Mouse (Mus musculus) forebrain, embryonic 11.5 days (tissue): ENCODE data around the gene 4930518I15Rik. TPM values are rescaled to one million over a fixed set of nuclear protein-coding genes. Genes with fewer than 3 reads are reported as not detected.
"Not testable (repeated sequence)": the region's sequence is repeated elsewhere in the genome, so short reads cannot be mapped to it uniquely, and the experiment has no call there.

Experiments used
- ATAC-seq: fragments of 200-750 bp; cut with Nextera tagmentation; replicated peaks from 2 replicates; pipeline ENCODE4 v1.8.0; 2017; ENCODE audit warnings: moderate TSS enrichment; ENCODE audit not compliant: low FRiP score
- DNase-seq: peaks from one replicate; pipeline ENCODE4 v3.0.0-alpha.2; 2017; ENCODE audit warnings: low spot score
- H3K27ac ChIP-seq: fragments of 300-500 bp; sonication (generic); 2 replicates; pipeline ENCODE4 v1.5.1; 2014; ENCODE audit warnings: low read depth, low read length
- H3K27me3 ChIP-seq: fragments of 300-500 bp; sonication (generic); 2 replicates; pipeline ENCODE4 v1.6.1; 2014; ENCODE audit warnings: mild to moderate bottlenecking, low read length, mixed read lengths; ENCODE audit not compliant: control insufficient read depth, insufficient read depth
- H3K36me3 ChIP-seq: fragments of 300-500 bp; sonication (generic); 2 replicates; pipeline ENCODE4 v1.6.1; 2014; ENCODE audit warnings: mild to moderate bottlenecking, low read length, moderate library complexity, mixed read lengths; ENCODE audit not compliant: control insufficient read depth, insufficient read depth
- H3K4me1 ChIP-seq: fragments of 300-500 bp; sonication (generic); replicated peaks from 2 replicates; pipeline ENCODE4 v1.6.1; 2014; ENCODE audit warnings: low read length, mixed read lengths; ENCODE audit not compliant: control insufficient read depth, insufficient read depth
- H3K4me2 ChIP-seq: fragments of 300-500 bp; sonication (generic); 2 replicates; pipeline ENCODE4 v1.6.1; 2014; ENCODE audit warnings: low read depth, mild to moderate bottlenecking, low read length, moderate library complexity, mixed read lengths; ENCODE audit not compliant: severe bottlenecking
- H3K4me3 ChIP-seq: fragments of 300-500 bp; sonication (generic); 2 replicates; pipeline ENCODE4 v1.5.1; 2014; ENCODE audit warnings: low read depth, low read length
- H3K9ac ChIP-seq: fragments of 300-500 bp; sonication (generic); 2 replicates; pipeline ENCODE4 v1.6.1; 2014; ENCODE audit warnings: low read length
- H3K9me3 ChIP-seq: fragments of 300-500 bp; sonication (generic); 2 replicates; pipeline ENCODE4 v1.6.1; 2016; ENCODE audit warnings: low read length, mixed read lengths; ENCODE audit not compliant: control insufficient read depth
- WGBS: fragments of 180-500 bp; shearing (Covaris S2); extraction: QIAGEN DNeasy Blood & Tissue Kit; methylation state at CpG from one replicate; pipeline ENCODE4 v1.1.7; 2014; 5-methylcytosine and 5-hydroxymethylcytosine counted together
- polyA plus RNA-seq: library from polyadenylated mRNA; unstranded; fragments of >200 nt; fragmentation: Nextera tagmentation; extraction: Ambion mirVana; gene quantifications from 2 replicates; pipeline ENCODE4 v1.2.1, GENCODE M21; 2014

4930518I15Rik gene
- polyA plus RNA-seq, 1 experiment from 2014 or later: 10.0 TPM

DNA sequence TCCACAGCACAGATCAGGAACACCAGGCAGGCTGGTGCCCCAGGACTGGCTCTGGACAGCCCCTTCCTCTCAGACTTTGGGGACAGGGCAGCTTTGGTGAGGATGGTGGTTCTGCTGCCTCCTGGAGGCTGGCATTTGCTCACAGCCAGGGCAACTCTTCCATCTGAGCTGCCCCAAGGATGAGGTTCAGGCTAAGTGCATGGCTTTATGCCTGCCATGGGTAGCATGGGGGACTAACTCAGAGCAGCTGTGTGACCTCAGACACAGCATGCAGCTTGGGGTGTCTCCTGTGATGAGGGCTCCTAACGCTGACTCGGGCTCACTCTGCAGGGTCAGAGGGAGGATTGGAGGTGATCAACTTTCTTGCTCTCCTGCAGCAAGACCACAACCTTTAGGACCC lies 27.9 kb upstream of the 4930518I15Rik start:
- not testable (repeated sequence) for H3K36me3 ChIP-seq, H3K9me3 ChIP-seq, H3K27me3 ChIP-seq, H3K4me1 ChIP-seq, H3K9ac ChIP-seq, DNase-seq, H3K27ac ChIP-seq, H3K4me2 ChIP-seq, H3K4me3 ChIP-seq, ATAC-seq
- WGBS: 72% methylated on average over 2 of the region's 2 CpGs

DNA sequence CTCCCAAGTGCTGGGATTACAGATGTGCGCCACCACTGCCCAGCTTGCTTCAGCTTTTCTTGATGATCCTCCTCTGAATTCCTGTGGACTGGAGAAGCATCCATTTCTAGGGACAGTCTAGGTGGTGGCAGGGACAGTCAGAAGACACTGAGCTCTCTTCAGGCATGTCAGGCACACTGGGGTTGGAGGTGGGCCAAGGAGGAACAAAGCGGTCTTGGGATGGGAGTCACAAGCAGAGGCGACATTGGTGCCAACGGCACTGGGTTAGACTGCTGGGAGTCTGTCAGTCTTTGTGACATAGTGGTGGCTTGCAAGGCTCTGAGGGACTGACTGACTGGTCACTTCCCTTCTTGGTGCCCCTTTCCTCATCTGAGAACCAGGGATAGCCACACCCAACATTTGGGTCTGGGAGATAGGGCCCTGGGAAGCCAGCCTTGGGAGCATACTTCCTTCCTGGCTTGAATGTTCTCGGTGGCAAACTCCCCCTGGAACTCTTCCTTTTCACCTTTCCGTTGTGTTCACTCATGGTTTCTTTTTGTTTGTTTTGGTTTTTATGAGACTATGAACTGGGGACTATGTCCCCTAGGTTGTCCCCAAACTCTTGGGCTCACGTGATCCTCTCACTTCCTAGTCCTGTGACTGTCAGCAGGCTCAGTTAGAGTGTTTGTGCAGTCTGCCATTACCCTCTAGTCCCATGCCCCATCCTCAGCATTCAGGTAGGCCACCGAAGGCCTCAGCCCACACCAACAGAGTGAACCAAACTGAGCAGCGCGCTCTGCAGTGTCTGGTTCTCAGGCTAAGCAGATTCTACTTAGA lies 26.9 kb upstream of the 4930518I15Rik start:
- Histone ChIP-seq H3K36me3 (no peaks in the 10 kb centered on the region), H3K4me1 (no peaks in the 10 kb centered on the region), H3K27me3 (no peaks in the 10 kb centered on the region), H3K9me3 (no peaks in the 10 kb centered on the region), H3K4me3 (no peak overlapping the region), H3K27ac (no peak overlapping the region), H3K4me2 (no peak overlapping the region), H3K9ac (no peak overlapping the region)
- WGBS: 89% methylated on average over 10 of the region's 10 CpGs
- ATAC-seq (no peak), DNase-seq (no peak)

DNA sequence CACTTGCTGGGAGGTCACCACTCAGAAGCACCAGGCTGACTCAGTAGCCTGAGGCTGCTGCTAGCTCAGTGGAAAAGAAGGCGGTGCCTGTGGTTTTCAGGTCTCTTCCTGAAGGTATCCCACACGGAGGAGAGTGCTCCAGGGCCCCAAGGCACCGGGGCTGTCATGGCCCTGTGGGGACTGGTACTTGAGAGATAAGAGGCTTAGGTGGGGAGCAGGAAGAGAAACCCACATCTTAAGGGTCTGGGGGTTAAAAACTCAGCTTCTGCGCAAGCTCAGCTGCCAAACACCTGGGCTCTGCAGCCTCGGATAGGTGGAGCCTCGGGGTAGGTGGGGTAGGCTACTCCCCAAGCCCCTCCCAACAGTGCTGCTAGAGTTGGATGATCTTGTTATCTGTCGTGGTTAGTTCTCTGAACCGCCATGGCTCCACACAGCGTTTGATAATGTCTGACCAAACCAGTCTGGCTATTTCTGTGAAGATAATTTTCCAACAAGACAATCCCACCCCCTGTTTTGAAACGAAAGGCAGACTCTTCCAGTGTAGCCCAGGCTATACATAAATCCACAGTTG lies 24.8 kb upstream of the 4930518I15Rik start:
- DNase-seq (no peak), ATAC-seq (no peak)
- Histone ChIP-seq H3K4me3 (no peak overlapping the region), H3K4me2 (no peak overlapping the region), H3K27ac (no peak overlapping the region), H3K36me3 (no peaks in the 10 kb centered on the region), H3K4me1 (no peaks in the 10 kb centered on the region), H3K9me3 (no peaks in the 10 kb centered on the region), H3K9ac (no peak overlapping the region), H3K27me3 (no peaks in the 10 kb centered on the region)
- 45% methylated on average over 10 of the region's 10 CpGs for WGBS

DNA sequence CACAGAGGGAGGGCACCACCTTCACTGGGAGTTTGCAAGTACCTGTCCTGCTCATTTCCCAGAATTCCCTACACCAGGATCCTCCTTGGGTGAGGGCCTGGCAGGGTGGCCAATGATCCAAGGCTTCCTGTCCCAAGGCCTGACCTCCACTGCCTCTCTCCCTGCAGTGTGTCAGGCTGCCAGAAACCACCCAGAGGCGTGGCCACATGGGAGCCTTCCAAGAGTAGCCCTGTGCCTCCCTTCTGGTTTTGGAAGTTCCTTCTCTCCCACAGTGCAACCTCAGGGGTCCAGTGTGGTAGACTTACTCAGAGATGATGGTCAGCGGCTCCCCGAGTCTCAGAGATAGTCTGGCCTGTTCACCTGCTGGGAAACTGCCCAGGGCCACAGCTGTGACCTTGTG lies 21.8 kb upstream of the 4930518I15Rik start:
- Histone ChIP-seq H3K4me3 (no peak overlapping the region), H3K36me3 (no peaks in the 10 kb centered on the region), H3K27me3 (no peaks in the 10 kb centered on the region), H3K27ac (no peak overlapping the region), H3K9me3 (no peaks in the 10 kb centered on the region), H3K4me2 (no peak overlapping the region), H3K9ac (no peak overlapping the region), H3K4me1 (no peaks in the 10 kb centered on the region)
- ATAC-seq: no peak
- no peak for DNase-seq
- 77% methylated on average over 3 of the region's 3 CpGs for WGBS

DNA sequence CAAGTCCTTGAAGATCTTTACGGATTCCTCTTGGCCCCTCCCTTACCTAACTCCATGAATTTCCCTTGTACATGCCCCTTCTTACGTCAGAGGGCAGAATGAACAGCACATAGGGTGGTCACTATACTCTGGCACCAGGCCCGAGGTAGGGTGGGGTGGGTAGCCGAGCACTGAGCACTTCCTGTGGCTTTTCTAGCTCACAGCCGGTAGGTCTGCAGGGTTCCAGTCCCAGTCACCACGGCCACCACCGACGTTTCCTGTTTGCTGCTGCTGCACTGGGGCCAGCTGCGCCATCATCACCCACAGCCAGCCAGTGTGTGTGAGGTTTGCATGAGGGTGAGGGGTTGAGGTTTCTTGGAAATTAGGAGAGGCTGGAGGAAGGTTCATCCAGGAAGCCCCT lies 20.0 kb upstream of the 4930518I15Rik start:
- Histone ChIP-seq H3K9me3 (no peaks in the 10 kb centered on the region), H3K27me3 (no peaks in the 10 kb centered on the region), H3K4me3 (no peak overlapping the region), H3K4me1 (no peaks in the 10 kb centered on the region), H3K4me2 (no peak overlapping the region), H3K27ac (no peak overlapping the region), H3K36me3 (no peaks in the 10 kb centered on the region; the same call in 1 of the 2 replicates), H3K9ac (no peak overlapping the region)
- ATAC-seq (no peak), DNase-seq (no peak)
- WGBS: 83% methylated on average over 9 of the region's 9 CpGs

DNA sequence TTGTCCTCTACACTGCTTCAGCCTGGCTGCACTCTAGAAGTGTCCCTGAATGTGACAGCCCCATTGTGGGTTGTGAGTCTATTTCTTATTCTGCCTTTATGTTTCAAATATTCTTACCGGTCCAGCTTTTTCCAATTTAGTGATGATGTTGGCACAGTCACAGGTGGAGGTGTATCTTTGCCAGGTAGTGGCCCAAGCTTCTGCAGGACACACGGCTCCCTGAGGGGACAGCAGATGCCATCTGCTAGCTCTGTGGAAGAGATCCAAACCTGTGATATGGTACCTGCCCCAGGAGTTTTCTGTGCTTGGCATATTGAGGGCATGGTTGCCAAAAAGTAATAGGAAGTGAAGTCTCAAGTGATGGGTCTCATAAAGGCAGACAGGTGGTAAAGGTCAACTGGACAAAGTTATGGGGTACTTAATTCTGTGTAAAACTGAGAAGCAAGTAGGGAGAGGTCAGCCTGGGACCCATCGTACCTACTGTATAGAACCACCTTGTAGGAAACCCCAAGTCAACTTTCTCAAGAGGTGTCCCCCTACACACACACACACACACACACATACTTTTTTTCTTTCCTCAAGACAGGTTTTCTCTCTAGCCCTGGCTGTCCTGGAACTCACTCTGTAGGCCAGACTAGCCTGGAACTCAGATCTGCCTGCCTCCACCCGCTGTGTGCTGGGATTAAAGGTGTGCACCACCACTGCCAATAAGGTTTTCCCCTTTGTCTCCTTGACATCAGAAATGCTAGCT lies 17.2 kb upstream of the 4930518I15Rik start:
- ATAC-seq (no peak), DNase-seq (no peak)
- Histone ChIP-seq H3K36me3 (no peaks in the 10 kb centered on the region; the same call in 1 of the 2 replicates), H3K4me3 (no peak overlapping the region), H3K27me3 (no peaks in the 10 kb centered on the region), H3K9me3 (no peaks in the 10 kb centered on the region), H3K4me1 (no peaks in the 10 kb centered on the region), H3K9ac (no peak overlapping the region), H3K27ac (no peak overlapping the region), H3K4me2 (no peak overlapping the region)
- 96% methylated on average over 4 of the region's 4 CpGs for WGBS

DNA sequence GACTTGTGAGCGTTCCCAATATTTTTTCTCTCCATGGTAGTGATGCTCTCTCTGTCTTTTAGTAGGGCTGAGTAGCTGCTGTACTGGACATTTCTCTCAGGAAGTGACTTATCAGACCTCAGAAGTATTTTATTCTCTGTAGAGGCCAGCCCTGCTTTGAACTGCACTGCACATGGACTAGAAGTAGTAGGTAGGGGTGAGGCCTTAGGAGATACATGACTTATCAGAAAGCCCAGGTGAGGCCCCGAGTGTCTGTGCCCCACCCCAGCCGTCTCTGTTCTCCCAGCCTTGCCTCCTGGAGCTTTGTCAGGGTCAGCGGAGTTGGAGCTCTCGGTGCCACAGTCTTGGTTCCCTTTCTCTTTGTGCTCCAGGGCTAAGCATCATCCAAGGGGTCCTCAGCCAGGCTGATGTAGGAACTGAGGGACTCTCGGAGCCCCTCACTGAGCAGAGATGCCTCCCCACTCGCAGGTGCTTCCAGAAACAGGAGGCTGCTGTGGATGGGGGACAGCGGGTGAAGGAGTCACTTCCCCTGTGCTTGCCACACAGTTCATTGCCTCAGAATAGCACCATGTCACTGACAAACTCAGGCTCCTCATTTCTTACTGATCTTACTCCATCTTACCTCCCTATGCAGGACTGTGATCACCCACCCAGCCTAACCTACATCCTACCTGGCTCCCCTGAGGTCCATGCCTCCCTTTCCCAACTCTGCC lies 16.5 kb upstream of the 4930518I15Rik start:
- no peaks in the 10 kb centered on the region for H3K4me1 ChIP-seq
- H3K4me3 ChIP-seq: no peak overlapping the region
- no peak overlapping the region for H3K9ac ChIP-seq
- no peaks in the 10 kb centered on the region; the same call in 1 of the 2 replicates for H3K36me3 ChIP-seq
- DNase-seq: no peak
- H3K27me3 ChIP-seq: no peaks in the 10 kb centered on the region
- H3K4me2 ChIP-seq: no peak overlapping the region
- no peaks in the 10 kb centered on the region for H3K9me3 ChIP-seq
- 91% methylated on average over 8 of the region's 8 CpGs for WGBS
- no peak for ATAC-seq
- no peak overlapping the region for H3K27ac ChIP-seq

- DNase-seq: peak; percentile 78
- Histone ChIP-seq H3K4me3 (no peak overlapping the region), H3K9ac (no peak overlapping the region), H3K27me3 (no peaks in the 10 kb centered on the region), H3K4me1 (no peaks in the 10 kb centered on the region), H3K27ac (no peak overlapping the region), H3K4me2 (no peak overlapping the region), H3K36me3 (no peaks in the 10 kb centered on the region; the same call in 1 of the 2 replicates), H3K9me3 (no peaks in the 10 kb centered on the region)
- no peak for ATAC-seq
- WGBS: 36% methylated on average over 5 of the region's 5 CpGs
Observed at GRCm38 (mm10) chr2:156873629-156874028, 15.9 kb upstream of the 4930518I15Rik start.
